ENCODE assay signal across 8 mouse cellular contexts in genomic region chr8:119345683-119346075, GRCm38 (mm10). TPM values are rescaled to one million over a fixed set of nuclear protein-coding genes. Genes with fewer than 3 reads are reported as not detected.
DNase-seq lines count a peak whose midpoint lies in the region; ATAC-seq and TF ChIP-seq lines count a peak whose summit lies in the region.

No protein-coding gene starts in this region.

- H3K4me1 ChIP-seq in embryonic facial prominence, embryonic 15.5 days: peaks cover 7% of the 10 kb centered on the region
- H3K4me1 ChIP-seq in liver, embryonic 12.5 days: peaks cover 32% of the 10 kb centered on the region

- 0 out of 2 replicates have a peak, but pooled peaks cover 3% of the 10 kb centered on the region for H3K9me3 ChIP-seq in embryonic facial prominence, embryonic 15.5 days (replicated peaks)
- H3K9me3 ChIP-seq in liver, embryonic 12.5 days (replicated peaks): peaks cover 4% of the 10 kb centered on the region

- no peak overlapping the region for H3K9ac ChIP-seq in embryonic facial prominence, embryonic 15.5 days
- peak overlapping the region; percentile 91 for H3K9ac ChIP-seq in liver, embryonic 12.5 days

- WGBS in embryonic facial prominence, embryonic 15.5 days: 82% methylated on average over 15 of the region's 15 CpGs
- WGBS in liver, embryonic 12.5 days (ENCODE audit: insufficient replicate concordance): 57% methylated on average over 15 of the region's 15 CpGs

- H3K27me3 ChIP-seq in embryonic facial prominence, embryonic 15.5 days: peaks cover 2% of the 10 kb centered on the region; the same call in 1 of the 2 replicates
- no peaks in the 10 kb centered on the region; the same call in 1 of the 2 replicates for H3K27me3 ChIP-seq in liver, embryonic 12.5 days (replicated peaks)

- H3K4me3 ChIP-seq in gastrocnemius, adult 2 months: no peak overlapping the region; the same call in 1 of the 2 replicates
- H3K4me3 ChIP-seq in embryonic facial prominence, embryonic 15.5 days (replicated peaks): peak overlapping the region; percentile 99
- H3K4me3 ChIP-seq in liver, embryonic 12.5 days: peak overlapping the region; percentile 97

- intact Hi-C loops in gastrocnemius, adult 2 months (cut with DNase I): no loop called here

- no peak for ATAC-seq in embryonic facial prominence, embryonic 15.5 days (ENCODE audit: insufficient number of reproducible peaks, low FRiP score, low TSS enrichment, low read depth)
- no peak for ATAC-seq in liver, embryonic 12.5 days

- no peak overlapping the region for H3K27ac ChIP-seq in gastrocnemius, adult 2 months
- no peak overlapping the region for H3K27ac ChIP-seq in embryonic facial prominence, embryonic 15.5 days (replicated peaks)
- H3K27ac ChIP-seq in liver, embryonic 12.5 days: no peak overlapping the region

- DNase-seq in gastrocnemius, adult 2 months: no peak
- DNase-seq in gastrocnemius, adult 8-10 months (ENCODE audit: low spot score in 2 of 2): no peak
- peak; percentile 58 for DNase-seq in 416B (ENCODE audit: low read depth)
- no peak for DNase-seq in urinary bladder, adult 18-20 months (ENCODE audit: low spot score in 2 of 2)
- DNase-seq in yolk sac, embryonic 10.5 days (ENCODE audit: low spot score): no peak
- no peak for DNase-seq in adrenal gland, adult 18-20 months (ENCODE audit: low spot score in 2 of 2)

- TF ChIP-seq CTCF in gastrocnemius, adult 2 months (IDR thresholded peaks at IDR 0.05): peak; percentile 28

- peak overlapping the region; percentile 57 for H3K4me2 ChIP-seq in embryonic facial prominence, embryonic 15.5 days (replicated peaks)
- peak overlapping the region; percentile 91 for H3K4me2 ChIP-seq in liver, embryonic 12.5 days

- peaks cover 34% of the 10 kb centered on the region for H3K36me3 ChIP-seq in embryonic facial prominence, embryonic 15.5 days
- H3K36me3 ChIP-seq in liver, embryonic 12.5 days: peaks cover 41% of the 10 kb centered on the region

RNA-seq across cellular contexts. Expression of gene Hsbp1, which starts 1.4 kb away (rescaled TPM):
- total RNA-seq in gastrocnemius, adult 2 months (2021): 100 to 1,000 TPM; 132 to 151 TPM
- 100 to 1,000 TPM; 133 to 148 (median 143) TPM for total RNA-seq in gastrocnemius, adult 8-10 months (2022)
- polyA plus RNA-seq in embryonic facial prominence, embryonic 15.5 days (2015; fragmentation: Nextera tagmentation; extraction: Ambion mirVana): 340 and 344 TPM in 2 replicates
- 96.0 and 96.2 TPM in 2 replicates for polyA plus RNA-seq in liver, embryonic 12.5 days (2016; fragmentation: Nextera tagmentation; extraction: Ambion mirVana)
- total RNA-seq in adrenal gland, adult 18-20 months (2021): 100 to 1,000 TPM; 189 to 201 TPM

RNA-seq across cellular contexts. Expression of gene Mlycd, which starts 49.0 kb away (rescaled TPM):
- total RNA-seq in gastrocnemius, adult 2 months (2021): 100 to 1,000 TPM in 1 of 2 experiments, 10 to 100 TPM in 1; 78.9 to 103 TPM
- total RNA-seq in gastrocnemius, adult 8-10 months (2022): 100 to 1,000 TPM in 1 of 4 experiments, 10 to 100 TPM in 3; 83.6 to 123 (median 95.6) TPM
- polyA plus RNA-seq in embryonic facial prominence, embryonic 15.5 days (2015; fragmentation: Nextera tagmentation; extraction: Ambion mirVana): 15.3 and 15.5 TPM in 2 replicates
- 11.7 TPM in 2 replicates for polyA plus RNA-seq in liver, embryonic 12.5 days (2016; fragmentation: Nextera tagmentation; extraction: Ambion mirVana)
- 10 to 100 TPM; 51.7 to 57.8 TPM for total RNA-seq in adrenal gland, adult 18-20 months (2021)
